Mouse (Mus musculus): ENCODE measurements at regions not wholly inside any gene's neighbourhood (a gene's known extent, or its start where the extent isn't known, plus 50 kb on each side); places are given as distances from the start of the nearest gene placed in this dataset.

- ATAC-seq (replicated peaks; ENCODE audit: low FRiP score, low TSS enrichment, low read depth), result no peak
- H3K27ac ChIP-seq (ENCODE audit: low read depth), result no peak overlapping the region
- H3K27me3 ChIP-seq (replicated peaks; ENCODE audit: control insufficient read depth, insufficient read depth, low read length), result no peaks in the 10 kb centered on the region
- no peaks in the 10 kb centered on the region for H3K36me3 ChIP-seq (ENCODE audit: control insufficient read depth, insufficient read depth, low read length)
- H3K4me1 ChIP-seq (replicated peaks; ENCODE audit: control insufficient read depth, insufficient read depth, low read length), result no peaks in the 10 kb centered on the region
- H3K4me3 ChIP-seq (ENCODE audit: low read depth, low read length), result no peak overlapping the region
- 79% methylated on average over 11 of the region's 11 CpGs for WGBS
- H3K4me2 ChIP-seq (ENCODE audit: low read length), result no peak overlapping the region
- no peak overlapping the region for H3K9ac ChIP-seq (ENCODE audit: low read length)
- no peaks in the 10 kb centered on the region for H3K9me3 ChIP-seq (ENCODE audit: control insufficient read depth, low read length)
- no peak for DNase-seq (ENCODE audit: low spot score)
Observed at GRCm38 (mm10) chr11:17665624-17666552, 287.8 kb downstream of the Etaa1 start.

DNA sequence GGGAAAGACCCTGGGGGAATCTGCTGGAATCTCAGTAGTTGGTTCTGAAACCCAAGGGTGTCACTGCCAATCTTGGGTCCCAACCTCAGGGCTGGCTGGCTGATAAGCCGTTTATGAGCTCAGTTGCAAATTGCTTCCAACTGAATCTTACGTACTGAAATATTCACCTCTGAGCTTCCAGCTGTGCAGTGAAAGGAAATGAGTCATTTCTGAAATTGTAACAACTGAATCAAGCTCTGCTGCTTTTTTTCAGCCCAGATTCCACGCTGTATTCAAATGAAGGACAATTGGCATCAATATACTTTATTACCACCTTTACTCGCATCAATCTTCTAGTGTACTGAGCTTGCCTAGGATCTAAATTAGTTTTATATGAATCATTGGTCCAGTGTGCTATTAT is 272.7 kb downstream of the Etaa1 start:
- H3K36me3 ChIP-seq (ENCODE audit: control insufficient read depth, insufficient read depth, low read length), result no peaks in the 10 kb centered on the region
- DNase-seq (ENCODE audit: low spot score), result no peak

GRCm38 (mm10) chr11:17685711-17686113 is 268.0 kb downstream of the Etaa1 start:
- no peak; the same call in 1 of the 2 replicates for ATAC-seq (replicated peaks; ENCODE audit: low FRiP score, low TSS enrichment, low read depth)
- H3K4me3 ChIP-seq (ENCODE audit: low read depth, low read length), result no peak overlapping the region
- DNase-seq (ENCODE audit: low spot score), result peak; percentile 67

More for the DNA sequence above, 272.7 kb downstream of the Etaa1 start:
- Histone ChIP-seq H3K9ac (ENCODE audit: low read length) (no peak overlapping the region), H3K27ac (ENCODE audit: low read depth) (no peak overlapping the region), H3K4me2 (ENCODE audit: low read length) (no peak overlapping the region), H3K9me3 (ENCODE audit: control insufficient read depth, low read length) (peaks cover 3% of the 10 kb centered on the region; the same call in 1 of the 2 replicates), H3K27me3 (replicated peaks; ENCODE audit: control insufficient read depth, insufficient read depth, low read length) (no peaks in the 10 kb centered on the region), H3K4me1 (replicated peaks; ENCODE audit: control insufficient read depth, insufficient read depth, low read length) (peaks cover 3% of the 10 kb centered on the region; the same call in 1 of the 2 replicates), H3K4me3 (ENCODE audit: low read depth, low read length) (no peak overlapping the region)
- ATAC-seq (replicated peaks; ENCODE audit: low FRiP score, low TSS enrichment, low read depth), result no peak
- WGBS, result 61% methylated on average over 4 of the region's 4 CpGs

DNA sequence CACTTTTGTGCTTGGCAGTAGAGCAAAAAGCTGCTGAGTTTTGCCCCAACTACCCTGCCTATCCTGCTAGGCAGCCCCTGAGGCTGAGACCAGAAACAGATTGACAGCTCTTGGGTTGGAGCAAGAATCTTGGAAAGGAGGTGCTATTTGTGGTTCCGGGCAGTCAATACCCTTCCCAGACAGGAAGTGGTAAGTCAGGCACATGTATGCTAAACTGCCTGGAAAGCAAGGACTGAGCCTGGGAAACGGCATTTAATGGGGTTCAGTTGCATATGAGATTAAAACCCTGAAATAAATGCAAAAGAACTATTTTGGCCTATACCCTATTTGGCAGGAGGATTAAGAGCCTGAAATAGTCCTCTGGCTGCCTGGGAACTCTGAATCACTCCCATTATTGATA is 266.9 kb downstream of the Etaa1 start:
- Histone ChIP-seq H3K9ac (ENCODE audit: low read length) (no peak overlapping the region), H3K4me3 (ENCODE audit: low read depth, low read length) (no peak overlapping the region), H3K4me2 (ENCODE audit: low read length) (no peak overlapping the region), H3K27ac (ENCODE audit: low read depth) (peak overlapping the region; percentile 38; the same call in 1 of the 2 replicates), H3K27me3 (replicated peaks; ENCODE audit: control insufficient read depth, insufficient read depth, low read length) (no peaks in the 10 kb centered on the region), H3K4me1 (replicated peaks; ENCODE audit: control insufficient read depth, insufficient read depth, low read length) (peaks cover 5% of the 10 kb centered on the region; the same call in 1 of the 2 replicates), H3K36me3 (ENCODE audit: control insufficient read depth, insufficient read depth, low read length) (no peaks in the 10 kb centered on the region), H3K9me3 (ENCODE audit: control insufficient read depth, low read length) (peaks cover 2% of the 10 kb centered on the region; the same call in 1 of the 2 replicates)
- DNase-seq (ENCODE audit: low spot score), result no peak
- ATAC-seq (replicated peaks; ENCODE audit: low FRiP score, low TSS enrichment, low read depth), result no peak
- 50% methylated on average over 2 of the region's 2 CpGs for WGBS

More at GRCm38 (mm10) chr11:17685711-17686113, 268.0 kb downstream of the Etaa1 start:
- peaks cover 3% of the 10 kb centered on the region; the same call in 1 of the 2 replicates for H3K9me3 ChIP-seq (ENCODE audit: control insufficient read depth, low read length)
- H3K27me3 ChIP-seq (replicated peaks; ENCODE audit: control insufficient read depth, insufficient read depth, low read length), result no peaks in the 10 kb centered on the region
- H3K4me2 ChIP-seq (ENCODE audit: low read length), result no peak overlapping the region
- H3K4me1 ChIP-seq (replicated peaks; ENCODE audit: control insufficient read depth, insufficient read depth, low read length), result peaks cover 5% of the 10 kb centered on the region; the same call in 1 of the 2 replicates
- WGBS, result 20% methylated on average over 4 of the region's 4 CpGs
- no peaks in the 10 kb centered on the region for H3K36me3 ChIP-seq (ENCODE audit: control insufficient read depth, insufficient read depth, low read length)
- no peak overlapping the region for H3K9ac ChIP-seq (ENCODE audit: low read length)
- H3K27ac ChIP-seq (ENCODE audit: low read depth), result no peak overlapping the region

- Histone ChIP-seq H3K4me1 (replicated peaks; ENCODE audit: control insufficient read depth, insufficient read depth, low read length) (no peaks in the 10 kb centered on the region), H3K9ac (ENCODE audit: low read length) (no peak overlapping the region), H3K4me2 (ENCODE audit: low read length) (no peak overlapping the region), H3K27ac (ENCODE audit: low read depth) (no peak overlapping the region), H3K27me3 (replicated peaks; ENCODE audit: control insufficient read depth, insufficient read depth, low read length) (no peaks in the 10 kb centered on the region), H3K9me3 (ENCODE audit: control insufficient read depth, low read length) (no peaks in the 10 kb centered on the region), H3K4me3 (ENCODE audit: low read depth, low read length) (no peak overlapping the region), H3K36me3 (ENCODE audit: control insufficient read depth, insufficient read depth, low read length) (no peaks in the 10 kb centered on the region)
- ATAC-seq (replicated peaks; ENCODE audit: low FRiP score, low TSS enrichment, low read depth) (no peak), DNase-seq (ENCODE audit: low spot score) (no peak)
- 62% methylated on average over 2 of the region's 2 CpGs for WGBS
Observed at GRCm38 (mm10) chr11:17694145-17694544, 259.5 kb downstream of the Etaa1 start.

DNA sequence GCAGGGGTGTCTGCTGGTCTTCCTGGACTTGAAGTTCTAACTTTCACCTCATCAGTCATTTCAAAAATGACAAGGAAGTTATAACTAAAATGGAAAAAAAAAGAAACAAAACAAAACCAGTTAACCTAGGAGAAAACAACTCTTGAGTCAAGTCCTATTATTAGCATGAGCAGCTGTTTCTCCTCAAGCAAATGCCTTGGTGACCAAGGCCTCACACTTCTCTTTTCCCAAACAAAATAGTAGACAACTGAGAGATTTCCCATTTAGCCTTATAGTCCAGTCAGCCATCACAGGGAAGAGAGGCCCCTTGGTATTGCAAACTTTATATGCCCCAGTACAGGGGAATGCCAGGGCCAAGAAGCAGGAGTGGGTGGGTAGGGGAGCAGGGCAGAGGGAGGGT is 244.9 kb downstream of the Etaa1 start:
- H3K4me3 ChIP-seq (ENCODE audit: low read depth, low read length), result no peak overlapping the region
- no peak overlapping the region for H3K4me2 ChIP-seq (ENCODE audit: low read length)
- no peak overlapping the region for H3K9ac ChIP-seq (ENCODE audit: low read length)
- H3K36me3 ChIP-seq (ENCODE audit: control insufficient read depth, insufficient read depth, low read length), result no peaks in the 10 kb centered on the region
- no peaks in the 10 kb centered on the region for H3K27me3 ChIP-seq (replicated peaks; ENCODE audit: control insufficient read depth, insufficient read depth, low read length)
- no peak overlapping the region for H3K27ac ChIP-seq (ENCODE audit: low read depth)
- ATAC-seq (replicated peaks; ENCODE audit: low FRiP score, low TSS enrichment, low read depth) (no peak), DNase-seq (ENCODE audit: low spot score) (no peak)
- H3K9me3 ChIP-seq (ENCODE audit: control insufficient read depth, low read length), result no peaks in the 10 kb centered on the region
- H3K4me1 ChIP-seq (replicated peaks; ENCODE audit: control insufficient read depth, insufficient read depth, low read length), result no peaks in the 10 kb centered on the region

- Histone ChIP-seq H3K4me2 (ENCODE audit: low read length) (no peak overlapping the region), H3K27ac (ENCODE audit: low read depth) (no peak overlapping the region), H3K36me3 (ENCODE audit: control insufficient read depth, insufficient read depth, low read length) (no peaks in the 10 kb centered on the region), H3K4me1 (replicated peaks; ENCODE audit: control insufficient read depth, insufficient read depth, low read length) (no peaks in the 10 kb centered on the region), H3K9me3 (ENCODE audit: control insufficient read depth, low read length) (no peaks in the 10 kb centered on the region), H3K9ac (ENCODE audit: low read length) (no peak overlapping the region), H3K4me3 (ENCODE audit: low read depth, low read length) (no peak overlapping the region), H3K27me3 (replicated peaks; ENCODE audit: control insufficient read depth, insufficient read depth, low read length) (no peaks in the 10 kb centered on the region)
- DNase-seq (ENCODE audit: low spot score) (no peak), ATAC-seq (replicated peaks; ENCODE audit: low FRiP score, low TSS enrichment, low read depth) (no peak)
- 87% methylated on average over 1 of the region's 1 CpGs for WGBS
Observed at GRCm38 (mm10) chr11:17722051-17722450, 231.6 kb downstream of the Etaa1 start.

DNA sequence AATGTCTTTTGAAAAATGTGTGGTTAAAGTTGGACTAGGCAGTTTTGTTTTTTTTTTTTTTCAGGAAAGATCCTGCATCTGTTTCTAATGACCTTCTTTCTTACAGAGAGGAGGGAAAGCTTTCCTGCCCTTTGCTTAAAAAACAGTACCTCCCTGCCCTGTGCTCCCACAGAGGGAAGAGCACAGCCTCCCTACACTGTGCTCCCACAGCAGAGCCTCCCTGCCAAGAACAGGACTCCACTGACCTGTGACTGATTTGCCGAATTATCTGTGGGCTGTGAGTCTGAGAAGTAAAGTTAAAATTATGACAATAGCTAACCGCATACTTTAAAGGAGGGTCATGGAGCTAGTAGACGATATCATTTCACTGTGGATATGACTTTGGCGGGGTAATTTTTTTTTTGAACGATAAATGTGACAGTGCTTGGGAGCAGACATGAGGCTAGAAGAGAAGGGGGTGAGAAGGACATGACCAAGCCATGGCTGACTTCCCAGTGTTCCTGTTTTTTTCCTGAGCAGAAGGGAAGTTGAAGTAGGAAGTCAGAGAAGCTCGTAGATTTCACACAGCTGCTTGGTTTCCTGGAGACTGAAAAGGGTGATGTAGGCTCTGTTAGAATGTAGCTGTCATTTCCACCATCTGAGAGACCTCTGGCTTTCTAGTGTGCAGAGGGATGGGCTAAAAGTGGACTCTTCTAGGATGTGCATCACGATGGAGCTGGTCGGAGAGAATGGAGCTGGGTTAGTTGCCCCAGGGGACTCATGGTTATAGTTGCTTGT is 226.2 kb downstream of the Etaa1 start:
- H3K9me3 ChIP-seq (ENCODE audit: control insufficient read depth, low read length), result no peaks in the 10 kb centered on the region
- H3K4me2 ChIP-seq (ENCODE audit: low read length), result peak overlapping the region; percentile 11; the same call in 1 of the 2 replicates
- ATAC-seq (replicated peaks; ENCODE audit: low FRiP score, low TSS enrichment, low read depth) (no peak), DNase-seq (ENCODE audit: low spot score) (peak; percentile 55)
- no peak overlapping the region for H3K4me3 ChIP-seq (ENCODE audit: low read depth, low read length)
- no peaks in the 10 kb centered on the region for H3K27me3 ChIP-seq (replicated peaks; ENCODE audit: control insufficient read depth, insufficient read depth, low read length)
- H3K9ac ChIP-seq (ENCODE audit: low read length), result no peak overlapping the region
- H3K36me3 ChIP-seq (ENCODE audit: control insufficient read depth, insufficient read depth, low read length), result no peaks in the 10 kb centered on the region
- H3K27ac ChIP-seq (ENCODE audit: low read depth), result peak overlapping the region; percentile 51
- WGBS, result 50% methylated on average over 8 of the region's 8 CpGs
- peaks cover 6% of the 10 kb centered on the region; the same call in 1 of the 2 replicates for H3K4me1 ChIP-seq (replicated peaks; ENCODE audit: control insufficient read depth, insufficient read depth, low read length)

Data from intestine, embryonic 14.5 days (tissue).